In genomic region chr2:60671215-60671614, GRCm38 (mm10) we compare ENCODE assay signal across 20 mouse cellular contexts. TPM values are rescaled to one million over a fixed set of nuclear protein-coding genes. Genes with fewer than 3 reads are reported as not detected.
A peak's percentile ranks its signal among the peaks of the same experiment; 100 is the strongest.
DNase-seq lines count a peak whose midpoint lies in the region; ATAC-seq and TF ChIP-seq lines count a peak whose summit lies in the region.
"Had no signal": no experiment of that assay in that cellular context is flagged by ENCODE, and none has a peak within 500 bp of the region (broad histone marks: within the 10 kb centered on the region; RNA-seq: fewer than 3 reads in every experiment).

No protein-coding gene starts in this region.

- no peak for TF ChIP-seq CTCF in intestine, postnatal 0 days (IDR thresholded peaks at IDR 0.05; ENCODE audit: low read depth)
- no peak for TF ChIP-seq CTCF in stomach, postnatal 0 days (IDR thresholded peaks at IDR 0.05; ENCODE audit: low read depth)

- no peak overlapping the region for H3K4me3 ChIP-seq in intestine, postnatal 0 days (ENCODE audit: low read depth, low read length)
- H3K4me3 ChIP-seq in myocyte = no peak overlapping the region
- H3K4me3 ChIP-seq in stomach, postnatal 0 days (ENCODE audit: low read depth, low read length) = no peak overlapping the region
- H3K4me3 ChIP-seq: embryonic facial prominence, embryonic 10.5 days; embryonic facial prominence, embryonic 12.5 days; forebrain, embryonic 13.5 days; forebrain, embryonic 15.5 days had no signal

- no peak overlapping the region for H3K27ac ChIP-seq in intestine, postnatal 0 days (ENCODE audit: low read depth, low read length)
- no peak overlapping the region for H3K27ac ChIP-seq in stomach, postnatal 0 days (replicated peaks)
- H3K27ac ChIP-seq: embryonic facial prominence, embryonic 10.5 days; embryonic facial prominence, embryonic 12.5 days; forebrain, embryonic 13.5 days; forebrain, embryonic 15.5 days had no signal

- H3K79me2 ChIP-seq in myocyte (ENCODE audit: control insufficient read depth, insufficient read depth) = no peaks in the 10 kb centered on the region

- TF ChIP-seq EP300 in stomach, postnatal 0 days (optimal IDR thresholded peaks at IDR 0.05) = no peak

- H3K4me2 ChIP-seq in intestine, postnatal 0 days (replicated peaks; ENCODE audit: low read depth) = peak overlapping the region; percentile 64; the same call in 1 of the 2 replicates
- no peak overlapping the region for H3K4me2 ChIP-seq in myocyte (ENCODE audit: low read depth)
- H3K4me2 ChIP-seq in stomach, postnatal 0 days (replicated peaks; ENCODE audit: low read depth) = no peak overlapping the region
- H3K4me2 ChIP-seq: embryonic facial prominence, embryonic 12.5 days; forebrain, embryonic 13.5 days; forebrain, embryonic 15.5 days had no signal

- peak; percentile 60; the same call in 1 of the 2 replicates for ATAC-seq in intestine, postnatal 0 days
- ATAC-seq in stomach, postnatal 0 days (ENCODE audit: low FRiP score, low TSS enrichment) = no peak
- ATAC-seq: activated CD4-positive, CD25-positive, alpha-beta regulatory T cell, adult 4 months; forebrain, embryonic 13.5 days; forebrain, embryonic 15.5 days; forebrain, postnatal 0 days had no signal

- H3K9ac ChIP-seq in intestine, postnatal 0 days (ENCODE audit: low read depth, low read length) = no peak overlapping the region
- no peak overlapping the region for H3K9ac ChIP-seq in stomach, postnatal 0 days (ENCODE audit: low read length)
- H3K9ac ChIP-seq: embryonic facial prominence, embryonic 12.5 days; forebrain, embryonic 13.5 days; forebrain, embryonic 15.5 days; forebrain, postnatal 0 days had no signal

- TF ChIP-seq POLR2A in myocyte (IDR thresholded peaks at IDR 0.05; ENCODE audit: insufficient read length, low read depth) = no peak

- WGBS in intestine, postnatal 0 days = 79% methylated on average over 1 of the region's 1 CpGs
- WGBS in stomach, postnatal 0 days = 86% methylated on average over 1 of the region's 1 CpGs

- DNase-seq in stomach, postnatal 0 days (ENCODE audit: low spot score) = peak; percentile 13
- DNase-seq in urinary bladder, postnatal 36 days (ENCODE audit: low spot score in 2 of 2) = no peak
- DNase-seq in frontal cortex, postnatal 10 days (ENCODE audit: low spot score in 2 of 2) = no peak
- DNase-seq: adrenal gland, adult 8-10 months; adrenal gland, postnatal 14 days; adrenal gland, postnatal 36 days; cerebellum, adult 11-12 months; cerebellum, adult 2 months; cerebellum, adult 9-10 months; cerebellum, postnatal 10 days; cerebellum, postnatal 25 days; forebrain, postnatal 0 days had no signal

- H3K36me3 ChIP-seq in intestine, postnatal 0 days (ENCODE audit: control insufficient read depth, insufficient read depth) = peaks cover 3% of the 10 kb centered on the region; the same call in 1 of the 2 replicates
- no peaks in the 10 kb centered on the region for H3K36me3 ChIP-seq in myocyte (ENCODE audit: control insufficient read depth, insufficient read depth)
- no peaks in the 10 kb centered on the region for H3K36me3 ChIP-seq in stomach, postnatal 0 days (ENCODE audit: control insufficient read depth, insufficient read depth, low read length)
- H3K36me3 ChIP-seq: embryonic facial prominence, embryonic 10.5 days; embryonic facial prominence, embryonic 12.5 days; forebrain, embryonic 15.5 days had no signal

- H3K27me3 ChIP-seq in intestine, postnatal 0 days (replicated peaks; ENCODE audit: control insufficient read depth, insufficient read depth, low read length) = no peaks in the 10 kb centered on the region
- H3K27me3 ChIP-seq in myocyte (ENCODE audit: control insufficient read depth, insufficient read depth, insufficient read length) = no peaks in the 10 kb centered on the region
- H3K27me3 ChIP-seq in stomach, postnatal 0 days (ENCODE audit: control insufficient read depth, insufficient read depth, low read length) = no peaks in the 10 kb centered on the region
- H3K27me3 ChIP-seq: embryonic facial prominence, embryonic 12.5 days; forebrain, embryonic 13.5 days; forebrain, embryonic 15.5 days had no signal

- no peaks in the 10 kb centered on the region for H3K9me3 ChIP-seq in intestine, postnatal 0 days (ENCODE audit: control insufficient read depth)
- no peaks in the 10 kb centered on the region for H3K9me3 ChIP-seq in stomach, postnatal 0 days (ENCODE audit: control insufficient read depth, low read length)
- H3K9me3 ChIP-seq: embryonic facial prominence, embryonic 10.5 days; embryonic facial prominence, embryonic 12.5 days; forebrain, embryonic 13.5 days; forebrain, embryonic 15.5 days had no signal

- H3ac ChIP-seq in myocyte (ENCODE audit: control insufficient read depth, insufficient read length) = no peak overlapping the region

- no peaks in the 10 kb centered on the region for H3K4me1 ChIP-seq in intestine, postnatal 0 days (replicated peaks; ENCODE audit: control insufficient read depth, insufficient read depth, low read length)
- no peaks in the 10 kb centered on the region for H3K4me1 ChIP-seq in stomach, postnatal 0 days (replicated peaks; ENCODE audit: control insufficient read depth, insufficient read depth)

TF ChIP-seq in myocyte, 11 proteins besides CTCF, POLR2A, EP300 and RAD21:
- TF ChIP-seq MYOG (IDR thresholded peaks at IDR 0.05; ENCODE audit: control insufficient read depth in 1 of 3, insufficient read depth in 1 of 3, insufficient read length in 2 of 3, low read depth in 2 of 3) (no peak), POLR2AphosphoS2 (IDR thresholded peaks at IDR 0.05; ENCODE audit: insufficient read length, low read depth) (no peak), USF1 (IDR thresholded peaks at IDR 0.05; ENCODE audit: low read depth) (no peak), MAX (IDR thresholded peaks at IDR 0.05; ENCODE audit: low read depth) (no peak), CEBPB (IDR thresholded peaks at IDR 0.05; ENCODE audit: insufficient read depth, poor library complexity, severe bottlenecking) (peak; percentile 53; the same call in 1 of the 2 replicates), TCF12 (IDR thresholded peaks at IDR 0.05; ENCODE audit: insufficient read depth, poor library complexity, severe bottlenecking) (no peak), SRF (IDR thresholded peaks at IDR 0.05; ENCODE audit: control insufficient read depth, insufficient read length, low read depth) (no peak)

RNA-seq across cellular contexts. Expression of gene Itgb6, which starts 51.2 kb away (rescaled TPM):
- 10.8 and 11.9 TPM in 2 replicates for polyA plus RNA-seq in intestine, postnatal 0 days (2015; fragmentation: Nextera tagmentation; extraction: Ambion mirVana)
- 3.9 TPM for polyA plus RNA-seq in myocyte (2012; fragmentation: generic; extraction: Trizol)
- polyA plus RNA-seq in stomach, postnatal 0 days (2015; fragmentation: Nextera tagmentation; extraction: Ambion mirVana) = 8.5 and 8.6 TPM in 2 replicates
- polyA plus RNA-seq: cortical plate, adult 2 months; forebrain, embryonic 13.5 days; forebrain, embryonic 15.5 days; forebrain, postnatal 0 days had no signal
